Mouse (Mus musculus) heart, embryonic 14.5 days (tissue): ENCODE data around the gene Akr1c20. TPM values are rescaled to one million over a fixed set of nuclear protein-coding genes. Genes with fewer than 3 reads are reported as not detected.

Experiments
- polyA plus RNA-seq: library from polyadenylated mRNA; unstranded; fragments of >200 nt; fragmentation: Nextera tagmentation; extraction: Ambion mirVana; gene quantifications from 2 replicates; pipeline ENCODE4 v1.2.1, GENCODE M21; 2014

Gene Akr1c20
- polyA plus RNA-seq, 1 experiment from 2014 or later, result not detected

Other genes with a start within 250 kb of the Akr1c20 start
- gene Akr1c12, start 243.9 kb downstream of the Akr1c20 start, polyA plus RNA-seq, result 0.42 and 0.85 TPM in 2 replicates
- gene Akr1c6, start 89.0 kb downstream of the Akr1c20 start, polyA plus RNA-seq, result not detected in 2 replicates
- gene Akr1c21, start 50.7 kb upstream of the Akr1c20 start, polyA plus RNA-seq, result not detected in 2 replicates
- 44.9 and 49.5 TPM in 2 replicates for gene Akr1e1, start 85.8 kb upstream of the Akr1c20 start, polyA plus RNA-seq